Mouse (Mus musculus): ENCODE measurements around the gene Fam81a. TPM values are rescaled to one million over a fixed set of nuclear protein-coding genes. Genes with fewer than 3 reads are reported as not detected.

The Fam81a gene
- total RNA-seq (2014; rRNA removed; ENCODE audit: low replicate concordance) (24.8 and 28.2 TPM in 2 replicates), polyA plus RNA-seq (2015; fragmentation: Nextera tagmentation; extraction: Ambion mirVana) (19.8 and 22.3 TPM in 2 replicates)

DNA sequence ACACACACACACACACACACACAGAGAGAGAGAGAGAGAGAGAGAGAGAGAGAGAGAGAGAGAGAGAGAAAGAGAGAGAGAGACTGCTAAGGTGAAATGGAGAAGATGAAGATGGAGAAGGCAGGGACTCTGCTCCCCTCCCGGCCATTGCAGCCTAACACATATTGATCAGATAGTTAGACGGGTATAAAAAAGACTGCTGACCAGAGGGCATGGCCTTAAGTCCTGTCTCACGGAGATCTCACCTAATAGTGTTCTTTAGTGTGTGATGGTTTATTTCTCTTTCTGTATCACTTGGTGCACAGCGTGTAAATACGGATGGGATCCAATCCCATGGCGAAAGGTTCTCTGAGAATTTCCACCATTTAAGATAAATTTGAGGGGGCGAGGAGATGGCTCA is at the start of gene Fam81a:
Fam81a (minus strand) TSS at position 101 of the 400 bp plus-strand sequence.
- no peak within 1 kb of the TSS for H3K27ac ChIP-seq (ENCODE audit: low read depth)
- no peak for ATAC-seq (ENCODE audit: insufficient read depth, low read depth)
- WGBS = 66% methylated on average over 7 of the region's 7 CpGs

GRCm38 (mm10) chr9:70182639-70183038 is 40.3 kb upstream of the Fam81a start:
- no peaks in the 10 kb centered on the region for H3K9me3 ChIP-seq (replicated peaks; ENCODE audit: control insufficient read depth, low read length)
- no peak for DNase-seq (ENCODE audit: low spot score)
- H3K4me1 ChIP-seq (ENCODE audit: control insufficient read depth, insufficient read depth) = no peaks in the 10 kb centered on the region
- H3K4me2 ChIP-seq (ENCODE audit: low read depth, low read length) = no peak overlapping the region
- no peak overlapping the region for H3K9ac ChIP-seq (replicated peaks; ENCODE audit: low read depth, low read length)
- H3K4me3 ChIP-seq (ENCODE audit: low read depth, low read length) = no peak overlapping the region
- no peaks in the 10 kb centered on the region for H3K36me3 ChIP-seq (replicated peaks; ENCODE audit: control insufficient read depth, insufficient read depth, low read length)
- H3K27ac ChIP-seq (ENCODE audit: low read depth) = no peak overlapping the region
- no peak for ATAC-seq (ENCODE audit: insufficient read depth, low read depth)
- no peaks in the 10 kb centered on the region for H3K27me3 ChIP-seq (ENCODE audit: control insufficient read depth, insufficient read depth, low read length)
- TF ChIP-seq CTCF (IDR thresholded peaks at IDR 0.05; ENCODE audit: low read depth) = no peak
- TF ChIP-seq EP300 (IDR thresholded peaks at IDR 0.05; ENCODE audit: low read depth) = no peak
- WGBS = 77% methylated on average over 7 of the region's 7 CpGs

More for the DNA sequence above, at the start of gene Fam81a:
- Histone ChIP-seq H3K4me1 (ENCODE audit: control insufficient read depth, insufficient read depth) (peaks cover 10% of the 10 kb centered on the region), H3K4me2 (ENCODE audit: low read depth, low read length) (peak within 1 kb of the TSS; percentile 94), H3K9ac (replicated peaks; ENCODE audit: low read depth, low read length) (peak within 1 kb of the TSS; percentile 48; the same call in 1 of the 2 replicates), H3K4me3 (ENCODE audit: low read depth, low read length) (peak within 1 kb of the TSS; percentile 70), H3K27me3 (ENCODE audit: control insufficient read depth, insufficient read depth, low read length) (peaks cover 8% of the 10 kb centered on the region; the same call in 1 of the 2 replicates), H3K36me3 (replicated peaks; ENCODE audit: control insufficient read depth, insufficient read depth, low read length) (no peaks in the 10 kb centered on the region), H3K9me3 (replicated peaks; ENCODE audit: control insufficient read depth, low read length) (no peaks in the 10 kb centered on the region)
- no peak for DNase-seq (ENCODE audit: low spot score)
- no peak for TF ChIP-seq EP300 (IDR thresholded peaks at IDR 0.05; ENCODE audit: low read depth)
- TF ChIP-seq CTCF (IDR thresholded peaks at IDR 0.05; ENCODE audit: low read depth) = no peak

GRCm38 (mm10) chr9:70181719-70182118 is 39.4 kb upstream of the Fam81a start:
- Histone ChIP-seq H3K27ac (ENCODE audit: low read depth) (no peak overlapping the region), H3K4me1 (ENCODE audit: control insufficient read depth, insufficient read depth) (no peaks in the 10 kb centered on the region), H3K27me3 (ENCODE audit: control insufficient read depth, insufficient read depth, low read length) (no peaks in the 10 kb centered on the region), H3K9ac (replicated peaks; ENCODE audit: low read depth, low read length) (no peak overlapping the region), H3K4me3 (ENCODE audit: low read depth, low read length) (no peak overlapping the region), H3K36me3 (replicated peaks; ENCODE audit: control insufficient read depth, insufficient read depth, low read length) (no peaks in the 10 kb centered on the region), H3K4me2 (ENCODE audit: low read depth, low read length) (no peak overlapping the region), H3K9me3 (replicated peaks; ENCODE audit: control insufficient read depth, low read length) (no peaks in the 10 kb centered on the region)
- TF ChIP-seq EP300 (IDR thresholded peaks at IDR 0.05; ENCODE audit: low read depth) = no peak
- TF ChIP-seq CTCF (IDR thresholded peaks at IDR 0.05; ENCODE audit: low read depth) = no peak
- WGBS = 75% methylated on average over 12 of the region's 12 CpGs
- DNase-seq (ENCODE audit: low spot score) = no peak
- no peak for ATAC-seq (ENCODE audit: insufficient read depth, low read depth)

DNA sequence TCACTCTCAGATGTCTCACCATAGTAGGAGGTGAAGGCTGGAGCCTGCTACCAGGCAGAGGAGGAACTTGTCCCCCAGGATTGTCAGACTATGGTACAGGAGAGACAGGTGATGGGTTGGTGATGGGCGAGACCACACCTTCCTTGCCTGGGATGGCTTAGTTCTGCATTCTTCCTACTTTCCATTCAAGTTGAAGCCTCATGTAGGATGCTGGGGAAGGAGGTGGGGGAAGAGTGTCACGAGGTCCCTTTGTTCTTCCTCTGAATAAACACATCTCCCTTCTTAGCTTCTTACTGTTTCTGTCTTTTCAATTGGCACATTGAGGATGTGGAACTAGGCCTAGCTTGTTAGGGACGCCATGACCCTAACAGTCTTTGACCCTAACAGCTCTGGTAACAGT is 33.9 kb upstream of the Fam81a start:
- no peaks in the 10 kb centered on the region for H3K27me3 ChIP-seq (ENCODE audit: control insufficient read depth, insufficient read depth, low read length)
- no peak for DNase-seq (ENCODE audit: low spot score)
- H3K4me2 ChIP-seq (ENCODE audit: low read depth, low read length) = no peak overlapping the region
- ATAC-seq (ENCODE audit: insufficient read depth, low read depth) = no peak
- no peak overlapping the region for H3K9ac ChIP-seq (replicated peaks; ENCODE audit: low read depth, low read length)
- TF ChIP-seq EP300 (IDR thresholded peaks at IDR 0.05; ENCODE audit: low read depth) (no peak), CTCF (IDR thresholded peaks at IDR 0.05; ENCODE audit: low read depth) (no peak)
- H3K9me3 ChIP-seq (replicated peaks; ENCODE audit: control insufficient read depth, low read length) = no peaks in the 10 kb centered on the region
- no peak overlapping the region for H3K4me3 ChIP-seq (ENCODE audit: low read depth, low read length)
- H3K4me1 ChIP-seq (ENCODE audit: control insufficient read depth, insufficient read depth) = no peaks in the 10 kb centered on the region
- WGBS = 69% methylated on average over 3 of the region's 3 CpGs
- H3K27ac ChIP-seq (ENCODE audit: low read depth) = no peak overlapping the region
- no peaks in the 10 kb centered on the region for H3K36me3 ChIP-seq (replicated peaks; ENCODE audit: control insufficient read depth, insufficient read depth, low read length)

- DNase-seq (ENCODE audit: low spot score) = no peak
- Histone ChIP-seq H3K9me3 (replicated peaks; ENCODE audit: control insufficient read depth, low read length) (no peaks in the 10 kb centered on the region), H3K4me3 (ENCODE audit: low read depth, low read length) (no peak overlapping the region), H3K36me3 (replicated peaks; ENCODE audit: control insufficient read depth, insufficient read depth, low read length) (no peaks in the 10 kb centered on the region), H3K4me1 (ENCODE audit: control insufficient read depth, insufficient read depth) (no peaks in the 10 kb centered on the region), H3K9ac (replicated peaks; ENCODE audit: low read depth, low read length) (no peak overlapping the region), H3K27me3 (ENCODE audit: control insufficient read depth, insufficient read depth, low read length) (no peaks in the 10 kb centered on the region), H3K4me2 (ENCODE audit: low read depth, low read length) (no peak overlapping the region), H3K27ac (ENCODE audit: low read depth) (no peak overlapping the region)
- no peak for ATAC-seq (ENCODE audit: insufficient read depth, low read depth)
- TF ChIP-seq EP300 (IDR thresholded peaks at IDR 0.05; ENCODE audit: low read depth) (no peak), CTCF (IDR thresholded peaks at IDR 0.05; ENCODE audit: low read depth) (no peak)
- 67% methylated on average over 6 of the region's 6 CpGs for WGBS
Measured at GRCm38 (mm10) chr9:70174896-70175295, 32.5 kb upstream of the Fam81a start.

GRCm38 (mm10) chr9:70174291-70174848 is 32.0 kb upstream of the Fam81a start:
- Histone ChIP-seq H3K27ac (ENCODE audit: low read depth) (no peak overlapping the region), H3K4me2 (ENCODE audit: low read depth, low read length) (no peak overlapping the region), H3K36me3 (replicated peaks; ENCODE audit: control insufficient read depth, insufficient read depth, low read length) (no peaks in the 10 kb centered on the region), H3K4me3 (ENCODE audit: low read depth, low read length) (no peak overlapping the region), H3K9me3 (replicated peaks; ENCODE audit: control insufficient read depth, low read length) (no peaks in the 10 kb centered on the region), H3K9ac (replicated peaks; ENCODE audit: low read depth, low read length) (no peak overlapping the region), H3K4me1 (ENCODE audit: control insufficient read depth, insufficient read depth) (no peaks in the 10 kb centered on the region), H3K27me3 (ENCODE audit: control insufficient read depth, insufficient read depth, low read length) (no peaks in the 10 kb centered on the region)
- WGBS = 67% methylated on average over 4 of the region's 4 CpGs
- TF ChIP-seq EP300 (IDR thresholded peaks at IDR 0.05; ENCODE audit: low read depth) = no peak
- no peak for TF ChIP-seq CTCF (IDR thresholded peaks at IDR 0.05; ENCODE audit: low read depth)
- ATAC-seq (ENCODE audit: insufficient read depth, low read depth) = no peak
- DNase-seq (ENCODE audit: low spot score) = no peak

Data from heart, postnatal 0 days (tissue).